Mouse (Mus musculus) cortical plate, adult 2 months (tissue): ENCODE results near the gene Hoxa9.

Experiments used
- CTCF ChIP-seq: fragments of 200-500 bp; IDR thresholded peaks from 2 replicates; pipeline ENCODE4 v1.5.1; 2011; ENCODE audit warnings: mild to moderate bottlenecking, control low read depth, low read length; ENCODE audit not compliant: insufficient read depth; ENCODE audit errors: extremely low read depth
- POLR2A ChIP-seq: fragments of 200-500 bp; IDR thresholded peaks from 2 replicates; pipeline ENCODE4 v1.6.1; 2011; ENCODE audit warnings: mild to moderate bottlenecking, low read length, control low read depth; ENCODE audit not compliant: insufficient read depth; ENCODE audit errors: extremely low read depth

DNA sequence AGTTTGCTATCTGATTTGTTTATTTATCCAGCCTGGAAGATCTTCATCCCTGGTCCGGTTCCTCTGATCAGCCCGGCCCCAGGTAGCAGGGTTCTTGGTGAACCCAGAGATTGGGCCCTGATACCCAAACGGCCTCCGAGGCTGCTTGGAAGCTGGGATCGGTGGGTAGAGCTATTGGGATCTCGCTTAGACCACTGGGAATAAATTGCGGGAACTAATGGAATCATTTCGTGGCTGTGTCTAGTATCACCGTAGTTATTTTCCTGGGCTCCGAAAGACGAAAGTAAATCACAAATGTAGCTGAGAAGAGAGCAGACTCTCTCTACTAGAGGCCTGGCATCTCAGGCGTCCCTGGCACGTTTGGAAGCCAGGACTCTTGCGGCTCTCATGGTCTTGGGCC lies 25.7 kb downstream of the Hoxa9 start:
- TF ChIP-seq CTCF (no peak), POLR2A (no peak)
